Mouse (Mus musculus) stomach, postnatal 0 days (tissue): ENCODE data around the gene Shank3.

Experiments used
- CTCF ChIP-seq: IDR thresholded peaks from 2 replicates; pipeline ENCODE4 v1.5.1; 2016; ENCODE audit warnings: antibody characterized with exemption, low read depth, mild to moderate bottlenecking, moderate library complexity
- EP300 ChIP-seq: optimal IDR thresholded peaks from 2 replicates; pipeline ENCODE3; 2016; ENCODE audit warnings: antibody characterized with exemption

DNA sequence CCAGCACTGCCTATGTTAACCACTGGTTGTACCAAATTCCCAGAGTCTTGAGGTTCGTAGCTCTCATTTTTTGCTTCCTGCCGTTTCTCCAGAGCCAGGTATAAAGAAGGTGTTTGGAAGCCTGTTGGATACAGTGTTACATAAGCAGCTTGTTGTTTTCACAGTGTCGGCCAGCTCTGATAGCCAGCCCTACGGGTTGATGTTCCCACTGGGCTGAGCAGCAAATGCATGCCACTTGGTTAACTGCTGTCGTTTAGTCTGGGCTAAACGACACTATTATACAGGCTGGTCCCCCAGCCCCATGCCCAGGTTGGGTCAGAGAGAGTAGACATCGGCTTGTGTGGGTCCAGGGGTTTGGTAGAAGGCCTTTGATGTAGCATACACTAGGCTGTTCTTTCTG, 22.5 kb downstream of the Shank3 start:
- no peak for TF ChIP-seq EP300
- no peak for TF ChIP-seq CTCF
